ENCODE assay signal across 17 mouse cellular contexts in the genomic region with DNA sequence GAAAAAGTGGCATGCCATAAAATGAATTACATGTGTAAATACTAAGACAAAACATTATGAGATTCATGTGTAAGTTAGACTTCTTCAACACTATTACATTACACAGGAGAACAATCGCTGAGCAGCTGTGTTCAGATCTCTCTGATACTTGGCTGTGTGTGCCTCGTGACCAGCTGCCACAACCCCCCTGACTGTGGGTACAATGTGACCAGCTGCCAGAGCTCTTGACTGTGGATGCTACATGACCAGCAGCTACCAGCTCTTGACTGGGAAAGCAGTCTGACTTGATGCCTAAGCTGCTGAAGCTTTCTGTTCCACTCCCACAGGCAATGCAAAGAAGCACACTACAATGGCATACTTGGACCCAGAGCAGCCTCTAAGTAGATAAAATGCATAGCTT.
DNase-seq lines count a peak whose midpoint lies in the region; ATAC-seq lines count a peak whose summit lies in the region.
"Had no signal": no experiment of that assay in that cellular context is flagged by ENCODE, and none has a peak within 500 bp of the region (broad histone marks: within the 10 kb centered on the region; RNA-seq: fewer than 3 reads in every experiment).

No protein-coding gene starts in this region.

- H3K9ac ChIP-seq in hindbrain, embryonic 16.5 days (ENCODE audit: low read depth, low read length): no peak overlapping the region
- no peak overlapping the region for H3K9ac ChIP-seq in neural tube, embryonic 12.5 days
- no peak overlapping the region for H3K9ac ChIP-seq in neural tube, embryonic 15.5 days (replicated peaks)
- H3K9ac ChIP-seq in forebrain, embryonic 16.5 days (replicated peaks; ENCODE audit: low read depth, low read length): no peak overlapping the region
- H3K9ac ChIP-seq: liver, postnatal 0 days had no signal

- H3K4me1 ChIP-seq in hindbrain, embryonic 10.5 days (replicated peaks): no peaks in the 10 kb centered on the region
- no peaks in the 10 kb centered on the region for H3K4me1 ChIP-seq in hindbrain, embryonic 16.5 days (ENCODE audit: control insufficient read depth, insufficient read depth, low read depth, low read length)
- no peaks in the 10 kb centered on the region for H3K4me1 ChIP-seq in neural tube, embryonic 12.5 days
- no peaks in the 10 kb centered on the region for H3K4me1 ChIP-seq in neural tube, embryonic 15.5 days
- H3K4me1 ChIP-seq in forebrain, embryonic 16.5 days (replicated peaks; ENCODE audit: control insufficient read depth, insufficient read depth, low read length): no peaks in the 10 kb centered on the region
- H3K4me1 ChIP-seq: heart, embryonic 10.5 days had no signal

- H3K36me3 ChIP-seq in hindbrain, embryonic 10.5 days: no peaks in the 10 kb centered on the region
- no peaks in the 10 kb centered on the region for H3K36me3 ChIP-seq in hindbrain, embryonic 16.5 days (ENCODE audit: control insufficient read depth, insufficient read depth, low read length)
- H3K36me3 ChIP-seq in neural tube, embryonic 12.5 days: no peaks in the 10 kb centered on the region
- no peaks in the 10 kb centered on the region for H3K36me3 ChIP-seq in neural tube, embryonic 15.5 days
- no peaks in the 10 kb centered on the region for H3K36me3 ChIP-seq in forebrain, embryonic 16.5 days (ENCODE audit: control insufficient read depth, insufficient read depth)
- H3K36me3 ChIP-seq: heart, embryonic 10.5 days had no signal

- no peaks in the 10 kb centered on the region for H3K9me3 ChIP-seq in hindbrain, embryonic 10.5 days
- H3K9me3 ChIP-seq in hindbrain, embryonic 16.5 days (ENCODE audit: control insufficient read depth, low read length): no peaks in the 10 kb centered on the region
- no peaks in the 10 kb centered on the region for H3K9me3 ChIP-seq in neural tube, embryonic 12.5 days
- H3K9me3 ChIP-seq in neural tube, embryonic 15.5 days (replicated peaks): no peaks in the 10 kb centered on the region
- H3K9me3 ChIP-seq in forebrain, embryonic 16.5 days (ENCODE audit: control insufficient read depth, low read length): no peaks in the 10 kb centered on the region
- H3K9me3 ChIP-seq: heart, embryonic 10.5 days had no signal

- no peak for ATAC-seq in hindbrain, embryonic 16.5 days
- ATAC-seq in neural tube, embryonic 12.5 days (ENCODE audit: low FRiP score, low read depth): peak; percentile 70; the same call in 1 of the 2 replicates
- ATAC-seq in neural tube, embryonic 15.5 days (ENCODE audit: low FRiP score): no peak
- 0 out of 2 replicates have a peak, but pooled peaks have one; percentile 58 for ATAC-seq in forebrain, embryonic 16.5 days
- ATAC-seq: liver, postnatal 0 days had no signal

- peak; percentile 4 for DNase-seq in hindbrain, embryonic 10.5 days (ENCODE audit: low spot score)
- peak; percentile 12 for DNase-seq in retina, embryonic 14.5 days (ENCODE audit: low spot score)
- no peak for DNase-seq in left cerebral cortex, adult 18-20 months (ENCODE audit: low spot score in 2 of 2)
- no peak for DNase-seq in ovary, postnatal 14 days (ENCODE audit: low spot score)
- DNase-seq: adrenal gland, postnatal 14 days; gastrocnemius, postnatal 10 days; heart, postnatal 36 days; liver, postnatal 0 days; thymus, postnatal 36 days had no signal

- 64% methylated on average over 2 of the region's 2 CpGs for whole genome bisulfite sequencing in hindbrain, embryonic 10.5 days
- 56% methylated on average over 2 of the region's 2 CpGs for WGBS in hindbrain, embryonic 16.5 days
- WGBS in neural tube, embryonic 12.5 days: 67% methylated on average over 2 of the region's 2 CpGs
- 63% methylated on average over 2 of the region's 2 CpGs for WGBS in neural tube, embryonic 15.5 days
- 59% methylated on average over 2 of the region's 2 CpGs for WGBS in forebrain, embryonic 16.5 days

- no peak overlapping the region for H3K4me3 ChIP-seq in hindbrain, embryonic 10.5 days
- no peak overlapping the region for H3K4me3 ChIP-seq in hindbrain, embryonic 16.5 days (ENCODE audit: low read length)
- H3K4me3 ChIP-seq in neural tube, embryonic 12.5 days: no peak overlapping the region
- H3K4me3 ChIP-seq in neural tube, embryonic 15.5 days (replicated peaks): no peak overlapping the region
- H3K4me3 ChIP-seq in forebrain, embryonic 16.5 days (replicated peaks; ENCODE audit: low read length): no peak overlapping the region
- H3K4me3 ChIP-seq: heart, embryonic 10.5 days; layer of hippocampus, adult 2 months had no signal

- H3K27ac ChIP-seq in hindbrain, embryonic 10.5 days: no peak overlapping the region
- no peak overlapping the region for H3K27ac ChIP-seq in hindbrain, embryonic 16.5 days (ENCODE audit: low read depth, low read length)
- no peak overlapping the region for H3K27ac ChIP-seq in neural tube, embryonic 12.5 days
- H3K27ac ChIP-seq in neural tube, embryonic 15.5 days (replicated peaks): no peak overlapping the region
- H3K27ac ChIP-seq in forebrain, embryonic 16.5 days (ENCODE audit: low read length): no peak overlapping the region
- H3K27ac ChIP-seq: heart, embryonic 10.5 days; layer of hippocampus, adult 2 months; macrophage; stomach, postnatal 0 days had no signal

- H3K4me2 ChIP-seq in hindbrain, embryonic 16.5 days (ENCODE audit: low read length): no peak overlapping the region
- no peak overlapping the region for H3K4me2 ChIP-seq in neural tube, embryonic 12.5 days (replicated peaks)
- no peak overlapping the region for H3K4me2 ChIP-seq in neural tube, embryonic 15.5 days
- no peak overlapping the region for H3K4me2 ChIP-seq in forebrain, embryonic 16.5 days (ENCODE audit: low read length)

- H3K27me3 ChIP-seq in hindbrain, embryonic 10.5 days (ENCODE audit: insufficient read depth, poor library complexity, severe bottlenecking): no peaks in the 10 kb centered on the region
- no peaks in the 10 kb centered on the region for H3K27me3 ChIP-seq in hindbrain, embryonic 16.5 days (replicated peaks; ENCODE audit: control insufficient read depth, insufficient read depth, low read length)
- no peaks in the 10 kb centered on the region for H3K27me3 ChIP-seq in neural tube, embryonic 12.5 days (replicated peaks)
- no peaks in the 10 kb centered on the region for H3K27me3 ChIP-seq in neural tube, embryonic 15.5 days (replicated peaks)
- no peaks in the 10 kb centered on the region for H3K27me3 ChIP-seq in forebrain, embryonic 16.5 days (replicated peaks; ENCODE audit: control insufficient read depth, insufficient read depth, low read length)

Comparison
In these comparisons a context has a peak if more than half of its experiments do, and no peak if none do; other contexts are left out.
1. ATAC-seq: peak in neural tube, embryonic 12.5 days (single experiment) and forebrain, embryonic 16.5 days (single experiment); none in hindbrain, embryonic 16.5 days (single experiment) and neural tube, embryonic 15.5 days (single experiment).
2. DNase-seq: peak in hindbrain, embryonic 10.5 days (single experiment) and retina, embryonic 14.5 days (single experiment); none in left cerebral cortex, adult 18-20 months (0 of 2) and ovary, postnatal 14 days (single experiment).